Mouse (Mus musculus) thymus, adult 2 months (tissue): ENCODE data around the gene Trmt5.

Experiments
- CTCF ChIP-seq: fragments of 200-500 bp; IDR thresholded peaks from 2 replicates; pipeline ENCODE4 v1.5.1; 2012; ENCODE audit warnings: mild to moderate bottlenecking, control low read depth, low read length, moderate library complexity, borderline replicate concordance; ENCODE audit not compliant: control insufficient read depth, poor library complexity, insufficient read depth; ENCODE audit errors: extremely low read depth
- POLR2A ChIP-seq: fragments of 200-500 bp; IDR thresholded peaks from 2 replicates; pipeline ENCODE4 v1.6.1; 2012; ENCODE audit warnings: mild to moderate bottlenecking, low read length, control low read depth, moderate library complexity; ENCODE audit not compliant: control insufficient read depth, poor library complexity, insufficient read depth; ENCODE audit errors: extremely low read depth

GRCm38 (mm10) chr12:73241960-73242359 is 44.5 kb downstream of the Trmt5 start:
- TF ChIP-seq POLR2A (no peak), CTCF (no peak)
